Mouse (Mus musculus): ENCODE results near the gene Ints1. TPM values are rescaled to one million over a fixed set of nuclear protein-coding genes. Genes with fewer than 3 reads are reported as not detected.

Ints1 gene
- polyA plus RNA-seq, 1 experiment = 12.9 TPM

- H3K4me1 ChIP-seq (ENCODE audit: control insufficient read depth) = peaks cover 97% of the 10 kb centered on the region
- peak overlapping the region; percentile 60 for H3K4me3 ChIP-seq (replicated peaks)
- H3K36me3 ChIP-seq (ENCODE audit: control insufficient read depth) = peaks cover 100% of the 10 kb centered on the region
- H3K9me3 ChIP-seq (ENCODE audit: control insufficient read depth, low read length) = peaks cover 27% of the 10 kb centered on the region
- TF ChIP-seq TAL1 (IDR thresholded peaks at IDR 0.05; ENCODE audit: low read length) (no peak), GATA1 (IDR thresholded peaks at IDR 0.05; ENCODE audit: low read length) (no peak)
- peaks cover 6% of the 10 kb centered on the region; the same call in 1 of the 2 replicates for H3K27me3 ChIP-seq (ENCODE audit: control insufficient read depth)
Observed at GRCm38 (mm10) chr5:139803601-139804102, 28.2 kb upstream of the Ints1 start.

GRCm38 (mm10) chr5:139803165-139803564 is 27.7 kb upstream of the Ints1 start:
- TF ChIP-seq TAL1 (IDR thresholded peaks at IDR 0.05; ENCODE audit: low read length) (no peak), GATA1 (IDR thresholded peaks at IDR 0.05; ENCODE audit: low read length) (no peak)
- Histone ChIP-seq H3K27me3 (ENCODE audit: control insufficient read depth) (peaks cover 3% of the 10 kb centered on the region; the same call in 1 of the 2 replicates), H3K4me1 (ENCODE audit: control insufficient read depth) (peaks cover 96% of the 10 kb centered on the region), H3K36me3 (ENCODE audit: control insufficient read depth) (peaks cover 100% of the 10 kb centered on the region), H3K9me3 (ENCODE audit: control insufficient read depth, low read length) (peaks cover 22% of the 10 kb centered on the region), H3K4me3 (replicated peaks) (peak overlapping the region; percentile 60)

DNA sequence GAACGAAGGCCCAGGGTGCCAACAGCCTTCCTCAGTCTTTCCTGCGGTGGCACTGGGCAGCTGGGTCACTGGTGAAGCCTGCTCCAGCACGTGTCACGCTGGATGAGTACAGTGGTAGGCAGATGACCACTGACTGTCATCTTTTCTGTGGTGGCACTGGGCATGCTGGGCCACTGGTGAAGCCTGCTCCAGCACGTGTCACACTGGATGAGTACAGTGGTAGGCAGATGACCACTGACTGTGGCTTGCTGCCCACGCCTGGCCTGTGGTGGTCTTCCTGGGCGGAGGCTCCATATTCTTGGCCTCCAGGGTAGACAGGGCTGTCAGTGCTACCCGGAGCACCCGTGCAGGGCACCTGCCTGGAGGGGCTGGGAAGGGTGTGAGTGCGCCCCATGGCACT is 26.4 kb upstream of the Ints1 start:
- TF ChIP-seq GATA1 (IDR thresholded peaks at IDR 0.05; ENCODE audit: low read length) = no peak
- TF ChIP-seq TAL1 (IDR thresholded peaks at IDR 0.05; ENCODE audit: low read length) = no peak

DNA sequence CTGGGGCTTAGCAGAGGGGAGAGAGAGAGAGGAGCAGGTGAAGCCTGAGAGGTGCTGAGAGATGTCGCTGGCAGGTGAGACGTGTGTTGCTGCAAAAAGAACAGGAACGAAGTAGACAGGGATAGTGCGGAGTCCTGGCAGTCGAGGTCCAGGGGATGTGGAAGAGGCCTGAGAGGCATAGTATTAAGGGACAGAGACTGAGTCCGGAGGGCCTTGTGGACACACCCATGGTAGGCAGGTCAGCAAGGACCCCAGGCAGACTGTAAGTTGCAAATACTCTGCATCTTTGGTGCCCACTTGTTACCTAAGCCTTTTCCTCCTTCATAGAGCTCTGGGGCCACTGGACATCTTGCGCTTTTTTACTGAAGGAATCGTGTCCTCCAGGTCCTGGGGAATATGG is 25.8 kb upstream of the Ints1 start:
- TF ChIP-seq GATA1 (IDR thresholded peaks at IDR 0.05; ENCODE audit: low read length) = no peak
- TF ChIP-seq TAL1 (IDR thresholded peaks at IDR 0.05; ENCODE audit: low read length) = no peak
- Histone ChIP-seq H3K27me3 (ENCODE audit: control insufficient read depth) (no peaks in the 10 kb centered on the region), H3K4me1 (ENCODE audit: control insufficient read depth) (peaks cover 96% of the 10 kb centered on the region), H3K9me3 (ENCODE audit: control insufficient read depth, low read length) (peaks cover 3% of the 10 kb centered on the region), H3K36me3 (ENCODE audit: control insufficient read depth) (peaks cover 100% of the 10 kb centered on the region), H3K4me3 (replicated peaks) (no peak overlapping the region)

More for the DNA sequence above, 26.4 kb upstream of the Ints1 start:
- peaks cover 9% of the 10 kb centered on the region for H3K9me3 ChIP-seq (ENCODE audit: control insufficient read depth, low read length)
- H3K27me3 ChIP-seq (ENCODE audit: control insufficient read depth) = no peaks in the 10 kb centered on the region; the same call in 1 of the 2 replicates
- peaks cover 96% of the 10 kb centered on the region for H3K4me1 ChIP-seq (ENCODE audit: control insufficient read depth)
- H3K4me3 ChIP-seq (replicated peaks) = no peak overlapping the region
- peaks cover 100% of the 10 kb centered on the region for H3K36me3 ChIP-seq (ENCODE audit: control insufficient read depth)

GRCm38 (mm10) chr5:139799801-139800590 is 24.5 kb upstream of the Ints1 start:
- Histone ChIP-seq H3K9me3 (ENCODE audit: control insufficient read depth, low read length) (no peaks in the 10 kb centered on the region), H3K4me3 (replicated peaks) (no peak overlapping the region), H3K36me3 (ENCODE audit: control insufficient read depth) (peaks cover 100% of the 10 kb centered on the region), H3K27me3 (ENCODE audit: control insufficient read depth) (no peaks in the 10 kb centered on the region), H3K4me1 (ENCODE audit: control insufficient read depth) (peaks cover 96% of the 10 kb centered on the region)
- TF ChIP-seq TAL1 (IDR thresholded peaks at IDR 0.05; ENCODE audit: low read length) (no peak), GATA1 (IDR thresholded peaks at IDR 0.05; ENCODE audit: low read length) (no peak)

DNA sequence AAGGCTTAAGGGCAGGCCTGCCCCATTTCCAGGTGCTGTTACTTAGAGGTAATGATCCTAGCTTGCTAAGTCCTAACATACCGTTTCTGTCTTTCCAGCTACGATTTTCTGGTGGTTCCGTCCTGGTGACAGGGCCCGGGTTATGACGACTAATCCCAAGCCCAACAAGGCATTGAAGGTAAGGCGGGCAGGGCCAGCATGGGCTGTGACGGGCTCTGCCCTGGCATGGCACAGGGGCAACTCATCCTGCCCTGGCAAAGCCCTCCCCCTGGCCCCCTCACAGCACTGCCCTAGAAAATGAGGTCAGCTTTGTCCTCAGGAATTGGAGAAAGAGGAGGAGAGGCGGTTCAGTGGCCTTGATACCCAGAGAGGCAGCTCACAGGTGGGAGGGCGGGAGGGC is 23.6 kb upstream of the Ints1 start:
- H3K36me3 ChIP-seq (ENCODE audit: control insufficient read depth) = peaks cover 100% of the 10 kb centered on the region
- TF ChIP-seq GATA1 (IDR thresholded peaks at IDR 0.05; ENCODE audit: low read length) = no peak
- TF ChIP-seq TAL1 (IDR thresholded peaks at IDR 0.05; ENCODE audit: low read length) = no peak
- no peaks in the 10 kb centered on the region for H3K27me3 ChIP-seq (ENCODE audit: control insufficient read depth)
- H3K4me3 ChIP-seq (replicated peaks) = no peak overlapping the region
- peaks cover 96% of the 10 kb centered on the region for H3K4me1 ChIP-seq (ENCODE audit: control insufficient read depth)
- no peaks in the 10 kb centered on the region for H3K9me3 ChIP-seq (ENCODE audit: control insufficient read depth, low read length)

- Histone ChIP-seq H3K9me3 (ENCODE audit: control insufficient read depth, low read length) (no peaks in the 10 kb centered on the region), H3K4me1 (ENCODE audit: control insufficient read depth) (peaks cover 95% of the 10 kb centered on the region), H3K27me3 (ENCODE audit: control insufficient read depth) (no peaks in the 10 kb centered on the region), H3K36me3 (ENCODE audit: control insufficient read depth) (peaks cover 100% of the 10 kb centered on the region), H3K4me3 (replicated peaks) (no peak overlapping the region)
- TF ChIP-seq TAL1 (IDR thresholded peaks at IDR 0.05; ENCODE audit: low read length) (no peak), GATA1 (IDR thresholded peaks at IDR 0.05; ENCODE audit: low read length) (no peak)
Observed at GRCm38 (mm10) chr5:139798168-139798900, 22.9 kb upstream of the Ints1 start.

- peaks cover 95% of the 10 kb centered on the region for H3K4me1 ChIP-seq (ENCODE audit: control insufficient read depth)
Observed at GRCm38 (mm10) chr5:139797473-139798167, 22.1 kb upstream of the Ints1 start.

More at GRCm38 (mm10) chr5:139797473-139798167, 22.1 kb upstream of the Ints1 start:
- Histone ChIP-seq H3K27me3 (ENCODE audit: control insufficient read depth) (no peaks in the 10 kb centered on the region), H3K4me3 (replicated peaks) (peak overlapping the region; percentile 7), H3K9me3 (ENCODE audit: control insufficient read depth, low read length) (no peaks in the 10 kb centered on the region), H3K36me3 (ENCODE audit: control insufficient read depth) (peaks cover 100% of the 10 kb centered on the region)
- TF ChIP-seq GATA1 (IDR thresholded peaks at IDR 0.05; ENCODE audit: low read length) = peak; percentile 33; the same call in 1 of the 2 replicates
- TF ChIP-seq TAL1 (IDR thresholded peaks at IDR 0.05; ENCODE audit: low read length) = no peak

Measured in erythroblast, embryonic 14.5 days (primary cell).